Mouse (Mus musculus): ENCODE results near the gene Ei24.

DNA sequence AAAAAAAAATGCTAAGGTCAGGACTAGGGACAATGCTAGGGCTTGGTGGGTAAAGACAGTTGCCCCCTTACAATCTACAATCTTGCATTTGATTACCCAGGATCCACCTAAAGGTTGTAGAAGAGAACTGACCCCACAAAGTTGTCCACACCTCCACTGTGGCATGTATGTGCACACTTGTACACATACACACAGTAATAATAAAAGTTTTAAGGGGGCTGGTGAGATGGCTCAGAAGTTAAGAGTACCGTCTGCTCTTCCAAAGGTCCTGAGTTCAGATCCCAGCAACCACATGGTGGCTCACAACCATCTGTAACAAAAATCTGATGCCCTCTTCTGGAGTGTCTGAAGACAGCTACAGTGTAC is 28.2 kb downstream of the Ei24 start:
- TF ChIP-seq POLR2A (IDR thresholded peaks at IDR 0.05; ENCODE audit: extremely low read depth, insufficient read depth, low read length) (no peak), CTCF (IDR thresholded peaks at IDR 0.05; ENCODE audit: extremely low read depth, insufficient read depth, low read length) (no peak)

Data from cortical plate, adult 2 months (tissue).